Mouse (Mus musculus): ENCODE measurements around the gene Ssh1. TPM values are rescaled to one million over a fixed set of nuclear protein-coding genes. Genes with fewer than 3 reads are reported as not detected.

Ssh1 gene
- total RNA-seq (2023): 7.4 and 9.2 TPM in 2 replicates

DNA sequence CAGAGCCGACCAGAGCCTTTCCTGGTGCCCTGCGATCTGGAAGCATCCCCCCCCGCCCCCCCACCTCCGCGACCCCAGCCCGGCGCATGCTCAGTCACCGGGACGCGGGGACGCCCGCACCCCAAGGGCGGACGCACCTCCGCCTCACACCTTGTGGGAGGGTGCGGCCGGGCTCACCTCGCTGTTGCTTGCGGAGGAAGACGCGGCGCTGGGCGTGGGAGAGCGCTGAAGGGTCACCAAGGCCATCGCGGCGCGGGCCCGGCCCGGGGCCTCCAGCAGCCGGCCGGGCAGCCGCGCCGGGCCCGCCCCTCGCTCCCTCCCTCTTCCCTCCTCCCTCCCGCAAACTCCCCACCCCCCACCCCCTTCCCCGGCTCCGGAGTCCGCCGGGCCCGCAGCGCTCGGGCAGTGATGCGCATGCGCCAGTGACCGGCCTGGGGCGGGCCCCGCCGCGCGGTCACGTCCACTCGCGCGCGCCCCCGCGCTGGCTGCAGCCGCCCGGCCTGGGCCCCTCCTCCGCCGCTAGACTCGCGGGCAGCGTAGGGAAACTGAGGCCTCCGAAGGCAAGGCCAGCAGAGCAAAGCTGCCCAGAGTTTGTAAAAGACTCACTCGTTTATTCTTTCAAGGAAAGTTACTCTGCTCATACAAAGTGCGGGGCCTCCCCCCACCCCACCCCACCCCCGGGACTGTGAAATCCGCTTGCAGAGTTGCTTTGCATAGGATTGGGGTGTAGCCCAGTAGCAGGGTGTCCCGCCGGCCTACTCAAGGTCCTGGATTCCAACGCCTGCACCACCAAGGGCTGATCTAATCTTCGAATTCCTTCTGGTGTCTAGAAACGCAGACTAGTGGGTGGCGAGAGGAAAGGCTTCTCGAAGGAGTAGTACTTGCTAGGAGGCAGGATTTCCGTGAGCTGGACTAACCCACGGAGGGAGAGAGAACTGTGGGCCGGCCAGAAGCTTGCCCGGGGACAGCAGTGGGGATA is at the start of gene Ssh1:
Gene Ssh1, minus strand, starts transcription at position 408 of the 979 bp plus-strand sequence.

DNA sequence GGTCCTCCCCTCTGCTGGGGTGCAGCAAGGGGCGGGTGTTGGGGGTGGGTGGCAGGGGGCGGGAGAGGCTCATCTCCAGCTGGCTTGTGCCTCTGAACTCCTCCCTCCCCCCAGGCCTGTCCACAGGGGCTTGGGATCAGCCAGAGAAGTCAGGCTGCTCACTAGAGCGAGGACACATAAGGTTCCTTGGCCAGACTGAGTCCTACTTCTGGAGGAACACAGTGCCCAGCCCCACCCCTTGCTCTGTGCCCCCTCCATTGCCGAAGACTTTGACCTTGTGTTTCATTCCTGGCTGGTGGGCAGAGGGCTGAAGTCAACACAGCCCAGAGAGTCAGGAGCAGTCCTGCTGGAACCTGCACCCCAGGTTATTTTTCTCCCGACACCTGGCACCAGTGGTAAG is 9.8 kb upstream of the Ssh1 start, which contains the start of gene Dao:
Gene Dao, plus strand, starts transcription at position 162 of the 400 bp plus-strand sequence.

DNA sequence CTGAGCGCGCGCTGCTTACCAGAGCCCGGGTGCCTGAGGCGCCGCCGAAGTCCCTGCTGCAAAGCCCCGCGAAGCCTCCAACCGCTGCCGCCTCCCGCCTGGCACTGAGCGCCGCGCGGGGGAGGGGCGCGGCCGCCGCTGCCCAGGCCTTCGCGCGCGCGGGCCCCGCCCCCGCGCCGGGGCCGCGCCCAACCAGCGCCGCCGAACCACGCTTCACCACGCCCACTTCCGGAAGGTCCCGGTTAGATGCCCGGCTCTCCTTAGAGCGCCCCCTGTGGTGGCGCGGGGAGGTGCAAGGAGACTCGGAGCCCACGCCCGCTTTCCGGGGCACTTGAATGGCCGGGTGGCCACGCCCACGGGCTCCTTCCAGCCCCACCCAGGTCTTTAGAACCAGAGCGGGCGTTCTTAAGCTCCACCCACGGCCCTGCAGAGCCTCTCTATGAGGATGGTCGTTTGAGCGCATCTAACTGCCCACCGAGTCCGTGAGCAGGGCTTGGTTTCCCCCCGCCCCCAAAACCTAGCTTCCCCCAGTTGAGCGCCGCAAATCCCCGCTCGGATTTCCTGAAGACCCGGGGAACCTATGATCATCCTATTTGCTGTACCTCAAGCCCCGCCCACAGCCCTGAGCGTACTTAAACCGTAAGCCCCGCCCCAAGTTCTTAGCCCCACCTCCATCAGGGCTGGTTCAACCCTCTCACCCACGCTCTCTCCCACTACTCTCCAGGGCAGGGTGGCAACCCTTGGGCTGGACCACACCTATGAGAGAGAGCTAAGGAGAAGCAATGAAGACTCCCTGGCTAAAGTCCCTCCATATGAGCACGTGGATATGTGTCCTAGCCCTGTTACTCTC is 84.9 kb downstream of the Ssh1 start, which contains the start of gene Coro1c:
Gene Coro1c, minus strand, starts transcription at position 167 of the 850 bp plus-strand sequence.

Other genes with a start within 250 kb of the Ssh1 start
- 46.2 and 69.7 TPM in 2 replicates for gene Sart3, start 221.4 kb downstream of the Ssh1 start, total RNA-seq (2023)
- 97.3 and 97.4 TPM in 2 replicates for gene Iscu, start 221.1 kb downstream of the Ssh1 start, total RNA-seq (2023)
- 2.3 and 2.7 TPM in 2 replicates for gene Tmem119, start 193.4 kb downstream of the Ssh1 start, total RNA-seq (2023)
- gene Selplg, start 161.2 kb downstream of the Ssh1 start, total RNA-seq (2023): 429 and 444 TPM in 2 replicates
- gene Coro1c, start 85.1 kb downstream of the Ssh1 start, total RNA-seq (2023): 105 and 165 TPM in 2 replicates
- not detected in 2 replicates for gene Dao, start 9.8 kb upstream of the Ssh1 start, total RNA-seq (2023)
- gene Usp30, start 71.6 kb upstream of the Ssh1 start, total RNA-seq (2023): 7.0 and 14.4 TPM in 2 replicates
- not detected in 2 replicates for gene Svop, start 97.7 kb upstream of the Ssh1 start, total RNA-seq (2023)
- gene Alkbh2, start 134.3 kb upstream of the Ssh1 start, total RNA-seq (2023): 2.0 TPM in 1 of 2 replicates, not detected in the other
- 3.7 and 4.6 TPM in 2 replicates for gene Ung, start 136.5 kb upstream of the Ssh1 start, total RNA-seq (2023)
- gene Acacb, start 152.6 kb upstream of the Ssh1 start, total RNA-seq (2023): 2.4 and 3.6 TPM in 2 replicates